ENCODE assay signal across 12 mouse cellular contexts in the genomic region with DNA sequence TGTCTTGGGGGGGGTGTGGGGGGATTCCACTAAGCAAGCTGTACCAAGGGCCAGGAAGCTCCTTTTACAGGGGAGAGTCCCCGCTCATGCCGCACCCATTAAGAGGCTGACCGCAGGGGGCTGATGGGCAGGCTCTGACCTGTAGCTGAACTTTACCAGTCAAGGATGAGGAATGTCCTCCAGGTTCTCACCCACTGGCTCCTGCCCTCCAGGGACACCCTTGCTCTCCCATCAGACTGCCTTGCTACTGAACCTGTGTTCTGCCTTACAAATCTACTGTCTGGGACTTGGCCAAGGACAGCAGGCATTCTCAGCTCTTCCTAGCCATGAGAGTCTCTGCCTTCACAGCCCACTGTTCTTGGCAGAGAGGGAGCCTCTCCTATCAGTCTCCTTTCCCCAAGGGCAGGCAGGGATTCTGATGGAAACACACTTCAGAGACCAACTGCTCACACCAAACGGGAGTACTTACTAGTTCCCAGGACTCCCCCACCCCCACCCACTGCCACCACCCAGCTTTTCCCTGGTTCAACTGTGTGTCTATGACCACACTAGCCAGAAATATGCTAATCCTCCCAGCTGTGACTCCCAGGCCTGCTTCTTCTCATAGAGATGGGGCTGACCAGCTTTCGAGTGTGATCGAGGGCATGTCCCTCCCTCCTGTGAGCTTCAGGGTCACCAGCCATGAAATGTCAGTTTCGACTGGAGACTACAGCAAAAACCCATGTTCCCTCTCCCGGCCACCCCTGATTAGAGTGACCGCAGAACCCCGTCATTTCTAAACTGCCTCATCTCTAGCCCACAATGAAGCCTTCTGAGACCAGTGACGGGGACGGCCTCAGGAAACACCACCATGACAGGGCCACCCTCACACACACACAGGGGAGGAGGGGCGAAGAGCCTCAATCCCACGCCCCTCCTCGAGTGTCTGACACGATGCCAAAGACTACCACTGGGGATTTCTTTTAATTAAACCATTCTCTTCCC. TPM values are rescaled to one million over a fixed set of nuclear protein-coding genes. Genes with fewer than 3 reads are reported as not detected.
A peak's percentile ranks its signal among the peaks of the same experiment; 100 is the strongest.
DNase-seq lines count a peak whose midpoint lies in the region; ATAC-seq lines count a peak whose summit lies in the region.
"Had no signal": no experiment of that assay in that cellular context is flagged by ENCODE, and none has a peak within 500 bp of the region (broad histone marks: within the 10 kb centered on the region; RNA-seq: fewer than 3 reads in every experiment).

No protein-coding gene starts in this region.

- DNase-seq in hindbrain, embryonic 11.5 days (ENCODE audit: low spot score): no peak
- DNase-seq in 416B (ENCODE audit: low read depth) (peak; percentile 57), liver (no peak)
- DNase-seq in adrenal gland, postnatal 14 days: peak; percentile 66
- DNase-seq in lung, postnatal 4 days: peak; percentile 25 to 46
- DNase-seq in urinary bladder, postnatal 4 days (ENCODE audit: low spot score in 2 of 2): no peak
- DNase-seq in gastrocnemius, postnatal 4 days (ENCODE audit: low spot score in 2 of 2): no peak

- whole genome bisulfite sequencing in hindbrain, embryonic 13.5 days: 40% methylated on average over 16 of the region's 16 CpGs
- WGBS in hindbrain, embryonic 11.5 days: 51% methylated on average over 16 of the region's 16 CpGs

- H3K4me1 ChIP-seq in hindbrain, embryonic 13.5 days (replicated peaks): peaks cover 30% of the 10 kb centered on the region
- H3K4me1 ChIP-seq in hindbrain, embryonic 11.5 days (replicated peaks; ENCODE audit: control insufficient read depth, insufficient read depth, low read length): peaks cover 5% of the 10 kb centered on the region

- H3K9ac ChIP-seq in hindbrain, embryonic 13.5 days: no peak overlapping the region
- H3K9ac ChIP-seq in hindbrain, embryonic 11.5 days (ENCODE audit: low read depth, low read length): no peak overlapping the region

- 0 out of 2 replicates have a peak, but pooled peaks cover 5% of the 10 kb centered on the region for H3K27me3 ChIP-seq in hindbrain, embryonic 13.5 days
- no peaks in the 10 kb centered on the region for H3K27me3 ChIP-seq in hindbrain, embryonic 11.5 days (ENCODE audit: control insufficient read depth, insufficient read depth, low read length)

- no peak overlapping the region for H3K4me3 ChIP-seq in hindbrain, embryonic 13.5 days
- no peak overlapping the region for H3K4me3 ChIP-seq in hindbrain, embryonic 11.5 days (ENCODE audit: low read depth, low read length)

- no peak overlapping the region for H3K4me2 ChIP-seq in hindbrain, embryonic 13.5 days
- no peak overlapping the region for H3K4me2 ChIP-seq in hindbrain, embryonic 11.5 days (replicated peaks; ENCODE audit: low read depth, low read length)

- ATAC-seq in hindbrain, embryonic 13.5 days (ENCODE audit: low FRiP score): 0 out of 2 replicates have a peak, but pooled peaks have one; percentile 21
- no peak for ATAC-seq in hindbrain, embryonic 11.5 days (ENCODE audit: low FRiP score)

- peak overlapping the region; percentile 61 for H3K27ac ChIP-seq in hindbrain, embryonic 13.5 days
- no peak overlapping the region for H3K27ac ChIP-seq in hindbrain, embryonic 11.5 days (ENCODE audit: low read depth, low read length)

- H3K36me3 ChIP-seq in hindbrain, embryonic 13.5 days: no peaks in the 10 kb centered on the region
- no peaks in the 10 kb centered on the region for H3K36me3 ChIP-seq in hindbrain, embryonic 11.5 days (ENCODE audit: control insufficient read depth, insufficient read depth, low read length)

- no peaks in the 10 kb centered on the region for H3K9me3 ChIP-seq in hindbrain, embryonic 13.5 days
- no peaks in the 10 kb centered on the region for H3K9me3 ChIP-seq in hindbrain, embryonic 11.5 days (ENCODE audit: control insufficient read depth, low read length)

RNA-seq across cellular contexts. Expression of gene Dad1, which starts 29.1 kb away (rescaled TPM):
- 343 and 348 TPM in 2 replicates for polyA plus RNA-seq in hindbrain, embryonic 13.5 days (2015; fragmentation: Nextera tagmentation; extraction: Ambion mirVana)
- polyA plus RNA-seq in hindbrain, embryonic 11.5 days (2014; fragmentation: Nextera tagmentation; extraction: Ambion mirVana): 270 and 300 TPM in 2 replicates
- 237 and 250 TPM in 2 replicates for total RNA-seq in adrenal gland, postnatal 14 days (2021)
- 10 to 100 TPM; 89.9 to 92.3 TPM for total RNA-seq in gastrocnemius, postnatal 4 days (2021)

RNA-seq across cellular contexts. Expression of gene Abhd4, which starts 29.2 kb away (rescaled TPM):
- 58.2 and 58.7 TPM in 2 replicates for polyA plus RNA-seq in hindbrain, embryonic 13.5 days (2015; fragmentation: Nextera tagmentation; extraction: Ambion mirVana)
- polyA plus RNA-seq in hindbrain, embryonic 11.5 days (2014; fragmentation: Nextera tagmentation; extraction: Ambion mirVana): 44.0 and 47.2 TPM in 2 replicates
- 297 and 309 TPM in 2 replicates for total RNA-seq in adrenal gland, postnatal 14 days (2021)
- 10 to 100 TPM; 30.1 to 31.5 TPM for total RNA-seq in gastrocnemius, postnatal 4 days (2021)

RNA-seq across cellular contexts. Expression of gene Olfr49, which starts 60.0 kb away (rescaled TPM):
- polyA plus RNA-seq in hindbrain, embryonic 13.5 days (2015; fragmentation: Nextera tagmentation; extraction: Ambion mirVana): not detected in 2 replicates
- not detected in 2 replicates for polyA plus RNA-seq in hindbrain, embryonic 11.5 days (2014; fragmentation: Nextera tagmentation; extraction: Ambion mirVana)
- not detected in 2 replicates for total RNA-seq in adrenal gland, postnatal 14 days (2021)
- total RNA-seq in gastrocnemius, postnatal 4 days (2021): not detected
- total RNA-seq: hematopoietic stem cell, adult 5-6 weeks; MEL had no signal
- polyA plus RNA-seq: liver, embryonic 16.5 days; stomach, embryonic 14.5 days had no signal

Comparison
In these comparisons a context has a peak if more than half of its experiments do, and no peak if none do; other contexts are left out.
1. DNase-seq: peak in 416B (single experiment), adrenal gland, postnatal 14 days (single experiment) and lung, postnatal 4 days (2 of 2); none in hindbrain, embryonic 11.5 days (single experiment), urinary bladder, postnatal 4 days (0 of 2), gastrocnemius, postnatal 4 days (0 of 2) and liver (single experiment).